Mouse (Mus musculus) layer of hippocampus, adult 11-12 months (tissue): ENCODE data around the gene Med31.

Experiments used
- DNase-seq: peaks from one replicate; pipeline ENCODE4 v3.0.0; 2022; ENCODE audit warnings: low spot score

Med31 gene

GRCm38 (mm10) chr11:72215410-72215797, at the start of gene Med31:
Med31 (minus strand) TSS chr11:72215592.
- DNase-seq = peak; percentile 73

DNA sequence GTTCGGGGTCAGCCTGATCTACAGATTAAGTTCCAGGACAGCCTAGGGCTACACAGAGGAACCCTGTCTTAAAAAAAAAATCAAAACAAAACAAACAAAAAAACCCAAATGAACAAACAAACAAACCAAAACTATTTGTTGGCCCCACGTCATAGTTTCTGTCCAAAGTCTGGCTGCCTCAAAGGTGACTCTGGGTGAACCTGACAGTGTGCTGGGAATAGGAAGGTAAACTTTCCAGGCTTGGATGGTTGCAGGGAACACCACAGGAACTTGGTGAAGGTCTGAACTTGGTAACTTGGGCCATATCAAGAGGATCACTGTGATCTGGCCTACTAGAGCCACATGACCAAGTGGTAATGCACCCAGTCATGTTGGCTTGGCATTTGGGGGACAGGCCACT, 41.0 kb upstream of the Med31 start:
- DNase-seq = no peak

DNA sequence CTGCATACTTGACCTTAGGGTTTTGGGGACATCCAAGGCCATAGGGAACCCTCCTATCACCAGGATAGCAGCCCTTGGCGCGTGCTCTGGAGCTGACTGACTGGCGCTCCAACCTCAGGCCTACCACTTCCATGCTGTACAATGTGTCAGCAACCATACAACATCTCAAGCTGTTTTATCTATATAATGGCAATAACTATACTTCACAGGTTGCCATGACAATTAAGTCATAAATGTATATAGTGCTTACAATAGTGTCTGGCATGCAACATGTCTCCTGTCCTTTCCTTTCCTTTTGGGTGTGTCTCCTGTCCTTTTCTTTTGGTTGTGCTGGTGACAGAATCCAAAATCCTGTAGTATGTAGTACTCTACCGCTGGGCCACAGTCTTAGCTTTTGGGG, 40.2 kb upstream of the Med31 start:
- DNase-seq = no peak

DNA sequence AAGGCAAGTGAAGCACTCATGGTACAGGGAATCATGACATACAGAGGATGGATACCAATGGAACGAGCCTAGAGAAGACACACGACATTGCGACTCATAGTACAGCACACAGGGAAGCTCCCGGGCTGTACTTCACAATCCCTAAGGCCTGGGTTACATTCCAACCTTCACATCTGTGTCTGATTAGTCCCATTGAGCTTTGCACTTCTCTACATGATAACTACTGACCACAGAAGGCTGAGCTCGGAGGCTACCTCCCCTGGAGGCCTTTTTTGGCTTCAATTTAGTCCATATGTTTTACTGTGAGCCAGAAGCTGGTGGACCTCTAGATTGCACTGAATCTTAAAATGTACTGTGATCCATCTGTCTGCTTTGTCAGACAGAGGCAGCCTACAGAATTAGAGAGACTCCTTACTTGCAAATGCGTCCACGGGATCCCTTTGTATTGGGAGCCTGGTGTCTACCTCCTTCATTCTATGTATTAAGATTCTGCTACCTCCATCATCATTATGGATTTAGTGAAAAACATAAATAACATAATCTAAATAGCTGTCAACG, 29.9 kb upstream of the Med31 start:
- DNase-seq = no peak

- DNase-seq = no peak
These were observed 24.9 kb upstream of the Med31 start for GRCm38 (mm10) chr11:72240062-72240860.

- DNase-seq = peak; percentile 71
These were observed 18.6 kb upstream of the Med31 start for GRCm38 (mm10) chr11:72234013-72234412.

- DNase-seq = no peak
These were observed 17.6 kb upstream of the Med31 start for GRCm38 (mm10) chr11:72232991-72233390.

DNA sequence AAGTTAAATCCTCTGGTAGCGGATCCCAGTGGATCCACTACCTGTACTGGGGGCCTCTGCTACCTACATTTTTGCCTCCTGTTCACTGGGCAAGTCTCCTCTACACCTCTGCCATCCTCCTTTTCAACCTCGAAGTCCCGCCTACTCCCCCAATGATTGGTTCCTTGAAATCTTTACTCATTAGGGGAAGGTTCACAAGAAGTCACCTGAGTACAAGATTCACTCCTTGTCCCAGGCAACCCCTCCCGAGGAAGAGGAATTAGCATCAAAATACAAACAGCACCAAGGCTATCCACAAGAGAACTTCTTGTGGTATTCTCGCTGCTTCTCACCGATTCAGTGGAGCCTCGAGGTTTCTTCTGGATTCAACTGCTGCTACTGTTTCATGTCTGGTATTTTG, 16.7 kb upstream of the Med31 start:
- no peak for DNase-seq

DNA sequence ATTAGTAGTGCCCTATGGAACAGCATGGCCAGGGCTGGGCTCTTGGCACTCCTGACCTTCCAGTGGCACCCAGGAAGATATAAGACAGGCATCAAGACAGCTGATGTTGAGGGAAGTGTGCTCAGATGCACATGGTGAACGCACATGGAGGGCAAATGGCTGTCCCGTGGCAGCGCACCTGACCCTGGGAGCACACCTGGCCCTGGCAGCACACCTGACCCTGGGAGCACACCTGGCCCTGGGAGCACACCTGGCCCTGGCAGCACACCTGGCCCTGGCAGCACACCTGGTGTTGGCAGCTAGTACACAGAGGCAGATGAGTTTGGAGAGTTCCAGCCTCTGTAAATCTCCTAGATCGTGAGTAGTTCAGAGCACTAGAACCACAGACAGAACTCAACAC, 13.1 kb upstream of the Med31 start:
- no peak for DNase-seq

- DNase-seq = no peak
These were observed 11.5 kb upstream of the Med31 start for GRCm38 (mm10) chr11:72226901-72227300.

- peak; percentile 53 for DNase-seq
These were observed 10.8 kb upstream of the Med31 start for GRCm38 (mm10) chr11:72226020-72226791.

DNA sequence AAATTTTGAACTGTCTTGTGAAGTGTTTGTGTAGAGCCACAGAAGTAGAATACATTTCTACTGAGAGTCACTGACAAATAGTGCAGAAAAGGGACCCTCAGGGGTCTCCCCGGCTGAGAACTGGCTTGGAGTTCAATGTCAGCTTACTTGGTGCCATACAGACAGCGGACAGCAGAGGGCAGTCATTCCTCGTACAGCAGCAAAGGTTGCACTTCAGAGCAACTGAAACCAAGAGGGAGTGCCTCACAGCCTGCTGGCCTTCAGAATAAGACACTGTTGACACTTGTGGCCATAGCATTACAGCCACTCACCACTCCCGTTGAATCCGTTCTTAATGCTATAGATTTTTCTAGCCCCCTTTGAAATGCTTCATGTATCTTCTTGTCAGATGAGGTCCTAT, 9.5 kb upstream of the Med31 start:
- peak; percentile 88 for DNase-seq

DNA sequence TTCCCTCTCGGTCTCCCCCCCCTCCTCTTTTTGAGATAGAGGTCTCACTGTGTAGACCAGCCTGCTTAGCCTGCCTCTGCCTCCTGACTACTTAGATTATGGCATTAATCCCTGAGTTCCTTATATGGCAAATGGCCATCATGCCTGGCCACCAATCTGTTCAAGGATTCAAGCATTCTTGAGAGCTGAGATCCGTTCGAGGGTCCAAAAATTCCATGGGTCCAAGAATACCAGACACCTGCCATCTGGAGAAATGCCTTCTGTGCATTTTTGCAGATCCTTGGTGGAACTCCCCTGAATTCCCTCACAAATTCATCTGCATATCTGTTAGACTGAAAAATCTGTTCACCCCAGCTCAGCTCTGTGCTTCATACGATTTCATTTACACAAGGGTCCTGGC, 8.0 kb upstream of the Med31 start:
- no peak for DNase-seq

- peak; percentile 80 for DNase-seq
These were observed 5.9 kb upstream of the Med31 start for GRCm38 (mm10) chr11:72221278-72221677.

DNA sequence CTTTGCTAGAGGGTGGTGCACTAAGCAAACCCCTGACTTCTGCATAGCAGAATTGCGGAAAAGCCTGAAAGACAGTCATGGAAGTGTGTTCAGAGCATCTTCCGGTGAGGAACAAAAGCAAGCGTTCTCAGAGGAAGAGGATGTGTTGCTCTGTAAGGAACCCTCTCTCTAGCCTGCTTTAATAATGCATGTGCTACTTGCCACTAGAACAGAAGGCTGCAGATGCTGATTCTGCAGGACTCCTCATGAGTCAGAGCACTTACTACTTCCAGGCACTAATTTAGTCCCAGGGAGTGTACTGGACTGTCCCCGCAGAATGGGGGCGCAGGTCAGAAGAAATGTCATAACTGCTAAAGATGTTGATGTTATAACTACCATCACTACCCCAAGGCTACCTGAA, 1.7 kb upstream of the Med31 start:
- no peak for DNase-seq

DNA sequence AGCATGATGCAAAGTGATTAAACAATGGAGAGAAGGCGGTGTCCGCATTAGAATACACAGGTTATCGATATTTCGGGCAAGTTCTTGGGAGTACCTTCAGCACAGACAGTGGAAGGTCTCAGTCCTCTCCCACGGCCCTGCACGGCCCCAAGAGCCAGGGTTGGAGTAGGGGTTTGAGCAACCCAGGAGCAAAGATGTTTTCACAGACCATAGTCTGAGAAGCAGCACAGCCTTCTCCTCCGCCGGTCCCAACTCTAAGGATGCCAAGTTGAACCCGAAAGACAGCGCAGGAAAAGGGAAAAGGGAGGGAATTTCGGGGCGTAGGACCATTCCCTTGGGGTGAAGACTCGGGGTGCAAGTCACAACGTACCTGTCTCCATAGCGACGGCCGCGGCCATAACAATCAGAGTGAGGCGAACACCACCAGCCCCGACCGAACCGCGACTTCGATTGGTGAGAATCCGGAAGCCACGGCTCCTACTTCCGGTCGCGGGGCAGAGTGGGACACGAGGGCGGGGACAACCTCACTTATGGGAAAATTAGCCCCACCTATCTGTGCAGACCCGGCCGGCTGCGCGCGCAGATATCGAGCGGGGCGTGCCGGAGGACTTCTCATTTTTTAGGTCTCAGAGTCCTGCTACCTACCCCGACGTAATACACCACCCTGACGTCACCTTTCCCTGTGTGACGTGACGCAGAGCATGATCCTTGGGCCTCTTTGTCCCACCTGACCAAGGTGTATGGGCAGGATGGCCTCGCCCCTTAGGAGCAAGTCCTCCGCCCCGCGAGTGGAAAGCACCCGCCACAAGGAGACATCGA, 592 bp downstream of the Med31 start:
- DNase-seq = peak; percentile 95

DNA sequence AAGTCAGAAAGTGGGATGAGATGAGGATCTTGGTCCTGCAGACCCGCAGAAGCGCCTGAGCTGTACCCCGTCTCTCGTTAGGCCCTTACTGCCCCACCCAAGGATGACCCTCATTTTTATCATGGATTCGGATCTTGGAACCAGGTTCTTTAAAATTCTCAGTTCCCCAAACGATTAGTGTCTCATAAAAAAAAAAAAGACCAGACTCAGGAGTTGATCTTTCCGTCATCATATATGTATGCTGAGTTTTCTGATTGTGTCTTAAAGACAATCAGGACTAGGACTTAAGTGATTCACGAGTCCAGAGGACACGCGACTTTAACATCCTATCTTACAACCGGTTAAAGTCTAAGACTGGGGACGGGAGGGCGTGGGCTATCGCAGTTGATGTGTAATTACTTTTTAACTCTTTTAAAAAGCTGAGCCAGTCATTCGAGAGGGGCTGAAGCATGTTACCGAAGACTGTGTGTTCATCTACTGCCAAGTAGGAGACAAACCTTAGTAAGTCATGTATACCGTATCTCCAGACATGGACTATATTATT, 7.5 kb downstream of the Med31 start:
- no peak for DNase-seq

DNA sequence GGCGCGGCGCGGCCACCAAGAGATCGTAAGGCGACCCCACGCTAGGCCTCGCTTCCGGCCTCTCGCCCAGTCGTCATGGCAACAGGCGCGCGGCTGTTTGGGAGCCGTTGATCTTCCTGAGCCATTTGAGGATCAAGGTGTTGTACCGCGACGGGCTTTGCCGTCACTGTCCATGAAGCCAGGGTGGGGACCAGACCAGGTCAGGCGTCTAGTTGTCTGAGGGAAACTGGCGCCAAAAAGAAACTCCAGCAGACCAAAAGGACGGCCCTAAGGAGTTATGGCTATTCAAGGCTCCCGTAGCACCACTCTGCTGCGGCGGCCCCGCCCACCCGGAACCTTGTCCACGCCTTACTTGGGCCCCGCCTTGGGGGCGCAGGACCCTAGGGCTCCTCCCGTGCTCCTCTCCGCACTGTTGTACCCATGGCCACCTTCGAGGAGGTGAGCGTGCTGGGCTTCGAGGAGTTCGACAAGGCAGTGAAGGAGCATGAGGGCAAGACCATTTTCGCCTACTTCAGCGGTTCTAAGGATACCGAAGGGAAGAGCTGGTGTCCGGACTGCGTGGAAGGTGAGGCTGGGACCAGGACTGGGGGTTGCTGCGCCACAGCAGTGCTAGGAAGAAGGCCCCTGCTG, 8.1 kb downstream of the Med31 start, which contains the start of the genes 4933427D14Rik and Txndc17:
Gene 4933427D14Rik, minus strand, starts transcription at position 256 of the 630 bp plus-strand sequence.
Gene Txndc17, plus strand, starts transcription at position 344 of the 630 bp plus-strand sequence.
- peak; percentile 85 for DNase-seq

GRCm38 (mm10) chr11:72206341-72207203, 8.8 kb downstream of the Med31 start, which contains the start of gene Gm43951:
Gm43951 (minus strand) TSS chr11:72206840.
- DNase-seq = peak; percentile 39

DNA sequence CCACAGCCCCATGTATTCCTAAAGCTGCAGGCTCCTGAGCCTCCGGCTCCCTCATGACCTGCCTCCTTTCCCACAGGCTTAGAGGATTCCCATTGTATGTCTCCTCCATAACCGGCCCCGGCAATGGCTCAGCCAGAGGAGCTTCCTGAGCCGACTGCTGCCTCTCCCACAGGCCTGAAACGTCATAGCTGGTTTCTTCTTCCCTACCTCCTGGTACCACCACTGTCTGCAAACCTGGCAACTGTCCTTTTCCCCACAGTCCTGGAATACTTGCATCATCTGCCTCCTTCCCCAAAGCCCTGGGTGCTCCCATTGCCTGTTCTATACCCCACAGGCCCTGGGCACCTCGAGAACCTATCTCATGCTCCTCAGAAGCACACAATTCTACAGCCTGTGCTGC, 10.1 kb downstream of the Med31 start:
- no peak for DNase-seq
